8 mouse cellular contexts compared by ENCODE assay signal in the genomic region with DNA sequence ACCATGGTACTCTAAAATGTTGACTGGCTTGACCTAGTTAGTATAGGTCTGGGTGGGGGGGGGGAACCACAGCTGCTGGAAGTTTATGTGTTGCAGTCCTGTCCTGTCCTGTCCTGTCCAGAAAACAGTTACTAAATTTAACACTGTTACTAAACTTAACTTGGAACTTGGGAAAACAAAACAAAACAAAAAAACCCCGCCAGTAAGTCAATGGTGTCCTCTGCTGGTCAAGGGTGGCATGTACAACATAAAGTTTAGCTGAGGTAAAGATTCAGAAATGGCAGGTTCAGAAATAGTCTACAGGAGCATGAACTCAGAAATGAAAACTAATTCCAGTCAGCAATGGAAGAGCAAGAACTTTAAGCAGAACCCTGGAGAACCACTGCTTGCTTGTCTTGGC. TPM values are rescaled to one million over a fixed set of nuclear protein-coding genes. Genes with fewer than 3 reads are reported as not detected.
DNase-seq lines count a peak whose midpoint lies in the region; ATAC-seq and TF ChIP-seq lines count a peak whose summit lies in the region.

No protein-coding gene starts in this region.

- no peak overlapping the region for H3K4me2 ChIP-seq in hindbrain, embryonic 14.5 days (replicated peaks)
- no peak overlapping the region for H3K4me2 ChIP-seq in hindbrain, embryonic 16.5 days (ENCODE audit: low read length)
- H3K4me2 ChIP-seq in limb, embryonic 14.5 days (replicated peaks; ENCODE audit: low read depth, low read length, severe bottlenecking): no peak overlapping the region

- no peaks in the 10 kb centered on the region for H3K4me1 ChIP-seq in hindbrain, embryonic 14.5 days (replicated peaks; ENCODE audit: control insufficient read depth, insufficient read depth, low read length)
- peaks cover 5% of the 10 kb centered on the region for H3K4me1 ChIP-seq in hindbrain, embryonic 16.5 days (ENCODE audit: control insufficient read depth, insufficient read depth, low read depth, low read length)
- H3K4me1 ChIP-seq in G1E (ENCODE audit: insufficient read depth, low read depth, low read length): peaks cover 35% of the 10 kb centered on the region
- peaks cover 9% of the 10 kb centered on the region; the same call in 1 of the 2 replicates for H3K4me1 ChIP-seq in limb, embryonic 14.5 days (ENCODE audit: control insufficient read depth, insufficient read depth, low read length)

- H3K36me3 ChIP-seq in hindbrain, embryonic 14.5 days (replicated peaks; ENCODE audit: control insufficient read depth, insufficient read depth): no peaks in the 10 kb centered on the region
- no peaks in the 10 kb centered on the region for H3K36me3 ChIP-seq in hindbrain, embryonic 16.5 days (ENCODE audit: control insufficient read depth, insufficient read depth, low read length)
- peaks cover 7% of the 10 kb centered on the region for H3K36me3 ChIP-seq in G1E (replicated peaks)
- H3K36me3 ChIP-seq in limb, embryonic 14.5 days (ENCODE audit: control insufficient read depth, insufficient read depth, low read length): no peaks in the 10 kb centered on the region

- H3K9ac ChIP-seq in hindbrain, embryonic 14.5 days: no peak overlapping the region
- H3K9ac ChIP-seq in hindbrain, embryonic 16.5 days (ENCODE audit: low read depth, low read length): no peak overlapping the region
- no peak overlapping the region for H3K9ac ChIP-seq in limb, embryonic 14.5 days (ENCODE audit: low read depth, low read length, severe bottlenecking)

- peak; percentile 58 for TF ChIP-seq CTCF in G1E (IDR thresholded peaks at IDR 0.05; ENCODE audit: low read depth, low read length)
- TF ChIP-seq CTCF in gastrocnemius, adult 2 months (IDR thresholded peaks at IDR 0.05): peak; percentile 92

- H3K4me3 ChIP-seq in hindbrain, embryonic 14.5 days (replicated peaks; ENCODE audit: low read length): no peak overlapping the region
- H3K4me3 ChIP-seq in hindbrain, embryonic 16.5 days (ENCODE audit: low read length): no peak overlapping the region
- H3K4me3 ChIP-seq in G1E (ENCODE audit: low read depth, low read length): no peak overlapping the region
- no peak overlapping the region for H3K4me3 ChIP-seq in gastrocnemius, adult 2 months
- H3K4me3 ChIP-seq in limb, embryonic 14.5 days (replicated peaks; ENCODE audit: low read length): no peak overlapping the region

- intact Hi-C loops in gastrocnemius, adult 2 months (cut with DNase I): loop anchor here (1.0 to 10.0 kb wide), 2 partner anchors 74 to 423 kb away; no protein-coding TSS in a partner anchor

- 38% methylated on average over 1 of the region's 1 CpGs for WGBS in hindbrain, embryonic 14.5 days
- WGBS in hindbrain, embryonic 16.5 days: 28% methylated on average over 1 of the region's 1 CpGs
- WGBS in limb, embryonic 14.5 days: 28% methylated on average over 1 of the region's 1 CpGs

- H3K27ac ChIP-seq in hindbrain, embryonic 14.5 days: no peak overlapping the region
- H3K27ac ChIP-seq in hindbrain, embryonic 16.5 days (ENCODE audit: low read depth, low read length): no peak overlapping the region
- peak overlapping the region; percentile 83 for H3K27ac ChIP-seq in gastrocnemius, adult 2 months
- no peak overlapping the region for H3K27ac ChIP-seq in limb, embryonic 14.5 days (replicated peaks; ENCODE audit: low read depth, low read length)

- peak; percentile 74 for DNase-seq in hindbrain, embryonic 14.5 days (ENCODE audit: low spot score)
- DNase-seq in 3134 (ENCODE audit: extremely low read depth, insufficient read length, low spot score) (peak; percentile 23), G1E (ENCODE audit: low spot score) (no peak)
- peak; percentile 49 for DNase-seq in gastrocnemius, adult 2 months
- DNase-seq in limb, embryonic 14.5 days (ENCODE audit: low spot score): peak; percentile 50
- peak; percentile 25 for DNase-seq in thymus, postnatal 25 days

- TF ChIP-seq POLR2A in limb, embryonic 14.5 days (IDR thresholded peaks at IDR 0.05; ENCODE audit: borderline replicate concordance, extremely low read depth, insufficient read depth, insufficient read length): no peak

- no peaks in the 10 kb centered on the region for H3K27me3 ChIP-seq in hindbrain, embryonic 14.5 days (ENCODE audit: control insufficient read depth, insufficient read depth, low read length)
- H3K27me3 ChIP-seq in hindbrain, embryonic 16.5 days (replicated peaks; ENCODE audit: control insufficient read depth, insufficient read depth, low read length): no peaks in the 10 kb centered on the region
- no peaks in the 10 kb centered on the region for H3K27me3 ChIP-seq in G1E (ENCODE audit: insufficient read depth, low read length)
- no peaks in the 10 kb centered on the region for H3K27me3 ChIP-seq in limb, embryonic 14.5 days (ENCODE audit: control insufficient read depth, insufficient read depth, low read length)

- no peaks in the 10 kb centered on the region for H3K9me3 ChIP-seq in hindbrain, embryonic 14.5 days (ENCODE audit: control insufficient read depth, low read length)
- H3K9me3 ChIP-seq in hindbrain, embryonic 16.5 days (ENCODE audit: control insufficient read depth, low read length): no peaks in the 10 kb centered on the region
- H3K9me3 ChIP-seq in G1E (replicated peaks): no peaks in the 10 kb centered on the region
- H3K9me3 ChIP-seq in limb, embryonic 14.5 days (ENCODE audit: control insufficient read depth, low read length): no peaks in the 10 kb centered on the region

- ATAC-seq in hindbrain, embryonic 14.5 days (ENCODE audit: low FRiP score): no peak
- ATAC-seq in hindbrain, embryonic 16.5 days: no peak
- ATAC-seq in G1E (ENCODE audit: extremely low read depth, insufficient number of reproducible peaks, low FRiP score, poor library complexity, severe bottlenecking): no peak
- no peak for ATAC-seq in limb, embryonic 14.5 days (ENCODE audit: low FRiP score, low read depth)
- ATAC-seq in cerebellum, adult (ENCODE audit: insufficient number of reproducible peaks, low FRiP score, low TSS enrichment): no peak

RNA-seq across cellular contexts. Expression of gene Fbxo48, which starts 2.4 kb away (rescaled TPM):
- 0.17 and 0.89 TPM in 2 replicates for polyA plus RNA-seq in hindbrain, embryonic 14.5 days (2014; fragmentation: Nextera tagmentation; extraction: Ambion mirVana)
- 0.40 and 0.71 TPM in 2 replicates for polyA plus RNA-seq in hindbrain, embryonic 16.5 days (2015; fragmentation: Nextera tagmentation; extraction: Ambion mirVana)
- total RNA-seq in G1E (2014; fragmentation: Nextera tagmentation): 34.1 and 48.9 TPM in 2 replicates
- total RNA-seq in G1E (2017): 16.0 and 18.7 TPM in 2 replicates
- polyA plus RNA-seq in G1E (2012): 0.76 and 1.3 TPM in 2 replicates
- under 1 TPM in 1 of 2 experiments, not detected in 1; 0.31 TPM for total RNA-seq in gastrocnemius, adult 2 months (2021)
- 2.9 and 4.1 TPM in 2 replicates for polyA plus RNA-seq in limb, embryonic 14.5 days (2012; rRNA removed)
- polyA plus RNA-seq in limb, embryonic 14.5 days (2014; fragmentation: Nextera tagmentation; extraction: Ambion mirVana): 1.4 and 2.2 TPM in 2 replicates
